Mouse (Mus musculus) spleen, adult 2 months (tissue): ENCODE results near the gene Pgd. TPM values are rescaled to one million over a fixed set of nuclear protein-coding genes. Genes with fewer than 3 reads are reported as not detected.
A peak's percentile ranks its signal among the peaks of the same experiment; 100 is the strongest.

Experiments
- DNase-seq, 2 experiments: peaks; one replicate each; pipeline versions ENCODE4 v3.0.0 to v3.0.0-alpha.2; 2012 to 2021; ENCODE audit warnings: low spot score in 2 of 2, low read depth in 1 of 2
- H3K27ac ChIP-seq: fragments of 200-500 bp; 2 replicates; pipeline ENCODE4 v1.5.1; 2012; ENCODE audit warnings: low read length, inconsistent platforms; ENCODE audit not compliant: insufficient read depth
- H3K27me3 ChIP-seq: fragments of 200-500 bp; 2 replicates; pipeline ENCODE4 v1.6.1; 2012; ENCODE audit warnings: mild to moderate bottlenecking, moderate library complexity, low read length, inconsistent platforms; ENCODE audit not compliant: control insufficient read depth, insufficient read depth
- H3K36me3 ChIP-seq: fragments of 200-500 bp; 2 replicates; pipeline ENCODE4 v1.6.1; 2012; ENCODE audit warnings: mild to moderate bottlenecking, low read length, inconsistent platforms; ENCODE audit not compliant: control insufficient read depth, insufficient read depth
- H3K4me1 ChIP-seq: fragments of 200-500 bp; 2 replicates; pipeline ENCODE4 v1.6.1; 2011; ENCODE audit warnings: inconsistent platforms; ENCODE audit not compliant: control insufficient read depth, insufficient read depth, insufficient read length
- H3K4me3 ChIP-seq: fragments of 200-500 bp; 2 replicates; pipeline ENCODE4 v1.5.1; 2011; ENCODE audit warnings: mild to moderate bottlenecking, inconsistent platforms; ENCODE audit not compliant: insufficient read depth, insufficient read length; ENCODE audit errors: extremely low read depth
- CTCF ChIP-seq: fragments of 200-500 bp; IDR thresholded peaks from 2 replicates; pipeline ENCODE4 v1.5.1; 2011; ENCODE audit warnings: mild to moderate bottlenecking, inconsistent platforms; ENCODE audit not compliant: insufficient read depth, insufficient read length, insufficient replicate concordance; ENCODE audit errors: extremely low read depth
- POLR2A ChIP-seq: fragments of 200-500 bp; IDR thresholded peaks from 2 replicates; pipeline ENCODE4 v1.6.1; 2011; ENCODE audit warnings: low read depth, low read length, inconsistent platforms
- WGBS: fragments of 180-500 bp; shearing (Covaris S2); methylation state at CpG from one replicate; pipeline ENCODE4 v1.1.7; 2018; 5-methylcytosine and 5-hydroxymethylcytosine counted together
- polyA plus RNA-seq: library from polyadenylated mRNA; depleted of rRNA; stranded (reverse); fragments of >200 nt; gene quantifications from 2 replicates; pipeline ENCODE4 v1.2.3, GENCODE M21; 2012

The Pgd gene
- polyA plus RNA-seq, 1 experiment, result 62.3 TPM

DNA sequence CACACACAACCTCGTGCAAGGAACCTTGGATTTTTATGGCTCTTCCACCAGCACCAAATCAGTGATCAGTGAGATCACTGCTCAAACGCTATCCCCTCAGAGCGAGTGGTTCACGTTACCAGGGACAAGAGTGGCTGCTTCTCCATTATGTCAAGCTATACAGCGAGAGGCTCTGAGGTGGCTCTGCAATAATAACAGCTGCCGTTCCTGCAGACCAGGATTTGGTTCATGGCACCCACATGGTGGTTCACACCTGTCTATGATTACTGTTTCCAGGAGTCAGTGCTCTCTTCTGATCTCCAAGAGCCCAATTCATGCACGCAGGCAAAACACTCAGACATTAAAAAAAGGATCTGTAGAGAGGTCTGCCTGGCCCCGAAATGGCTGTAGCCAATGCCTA lies 28.1 kb downstream of the Pgd start:
- H3K4me3 ChIP-seq, result no peak overlapping the region
- no peaks in the 10 kb centered on the region for H3K4me1 ChIP-seq
- no peaks in the 10 kb centered on the region for H3K27me3 ChIP-seq
- no peak for DNase-seq
- 87% methylated on average over 8 of the region's 8 CpGs for WGBS
- H3K27ac ChIP-seq, result no peak overlapping the region
- no peak for TF ChIP-seq CTCF
- TF ChIP-seq POLR2A, result no peak
- no peaks in the 10 kb centered on the region for H3K36me3 ChIP-seq

- Histone ChIP-seq H3K4me3 (peak within 1 kb of the TSS; percentile 74), H3K27ac (peak within 1 kb of the TSS; percentile 43; the same call in 1 of the 2 replicates), H3K27me3 (no peaks in the 10 kb centered on the region), H3K36me3 (no peaks in the 10 kb centered on the region), H3K4me1 (peaks cover 5% of the 10 kb centered on the region; the same call in 1 of the 2 replicates)
- TF ChIP-seq POLR2A, result no peak
- peak; percentile 97 for TF ChIP-seq CTCF
- WGBS, result 1% methylated on average over 68 of the region's 68 CpGs
- DNase-seq, result peak; percentile 65 to 86
Observed at GRCm38 (mm10) chr4:149136982-149137770, 29.4 kb downstream of the Pgd start, which contains the start of gene Cenps. TSS of gene Cenps (minus strand) at chr4:149137629.

- H3K27ac ChIP-seq, result no peak overlapping the region
- WGBS, result 78% methylated on average over 18 of the region's 18 CpGs
- no peaks in the 10 kb centered on the region for H3K27me3 ChIP-seq
- peak overlapping the region; percentile 2; the same call in 1 of the 2 replicates for H3K4me3 ChIP-seq
- no peaks in the 10 kb centered on the region for H3K36me3 ChIP-seq
- TF ChIP-seq POLR2A (no peak), CTCF (no peak)
- peaks cover 8% of the 10 kb centered on the region; the same call in 1 of the 2 replicates for H3K4me1 ChIP-seq
- DNase-seq, result no peak
Observed at GRCm38 (mm10) chr4:149136116-149136850, 30.3 kb downstream of the Pgd start.

DNA sequence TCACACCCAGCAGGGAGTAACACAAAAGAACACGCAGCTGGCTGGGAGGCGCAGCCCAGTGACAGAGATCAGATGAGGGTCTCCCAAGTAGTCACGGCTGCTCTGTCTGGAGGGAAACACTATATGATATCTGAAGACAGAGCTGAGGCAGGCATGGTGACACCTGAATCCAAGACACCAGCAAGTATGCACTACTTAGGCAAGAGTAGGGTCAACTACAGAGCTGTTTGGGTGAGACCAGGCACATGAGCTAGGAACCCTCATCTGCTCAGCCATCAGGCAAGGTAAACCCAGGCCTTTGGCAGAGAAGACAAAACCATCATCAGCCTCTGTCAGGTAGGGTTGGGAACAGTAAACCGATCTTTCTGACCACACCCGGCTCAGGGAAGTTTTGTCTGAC lies 33.2 kb downstream of the Pgd start:
- WGBS, result 75% methylated on average over 5 of the region's 5 CpGs
- Histone ChIP-seq H3K36me3 (no peaks in the 10 kb centered on the region), H3K4me3 (no peak overlapping the region), H3K27ac (no peak overlapping the region), H3K27me3 (no peaks in the 10 kb centered on the region), H3K4me1 (peaks cover 8% of the 10 kb centered on the region; the same call in 1 of the 2 replicates)
- TF ChIP-seq POLR2A (no peak), CTCF (no peak)
- no peak for DNase-seq

- WGBS, result 45% methylated on average over 21 of the region's 21 CpGs
- no peaks in the 10 kb centered on the region for H3K27me3 ChIP-seq
- H3K4me3 ChIP-seq, result no peak overlapping the region; the same call in 1 of the 2 replicates
- TF ChIP-seq POLR2A (no peak), CTCF (no peak)
- no peaks in the 10 kb centered on the region for H3K36me3 ChIP-seq
- peaks cover 8% of the 10 kb centered on the region; the same call in 1 of the 2 replicates for H3K4me1 ChIP-seq
- peak; percentile 31 to 69 for DNase-seq
- peak overlapping the region; percentile 38 for H3K27ac ChIP-seq
Observed at GRCm38 (mm10) chr4:149131789-149132565, 34.6 kb downstream of the Pgd start.

DNA sequence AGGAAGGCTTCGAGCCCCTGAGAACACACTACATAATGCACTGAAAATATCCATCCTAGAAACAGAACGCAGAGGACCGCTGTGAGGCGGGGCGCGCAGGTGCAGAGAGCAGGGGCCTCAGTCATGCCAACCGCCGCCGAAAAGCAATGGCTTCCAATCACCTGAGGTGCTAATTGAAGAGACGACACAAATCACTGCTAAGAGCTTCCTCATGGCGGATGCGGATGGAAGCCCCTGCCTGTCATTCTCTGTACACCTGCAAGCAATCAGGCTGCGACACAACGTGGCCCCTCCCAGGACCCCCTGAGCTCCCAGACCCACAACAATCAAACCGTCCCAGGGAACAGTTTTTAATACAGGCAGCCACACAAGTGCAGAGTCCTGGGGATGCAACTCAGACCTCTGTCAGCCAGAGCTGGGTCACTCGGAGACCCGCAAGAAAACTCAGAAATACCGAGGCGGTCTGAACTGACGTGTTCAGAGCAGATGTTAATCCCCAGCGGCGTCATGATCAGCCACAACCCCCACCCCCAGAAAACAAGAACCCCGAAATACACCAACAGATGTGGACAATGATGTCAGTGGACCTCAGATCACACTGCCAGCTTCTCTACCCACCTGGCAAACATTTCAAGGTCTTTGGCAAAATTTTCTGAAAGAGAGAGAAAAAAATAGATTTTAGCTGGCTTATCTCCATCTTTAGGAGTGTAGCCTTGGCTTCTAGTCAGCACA lies 35.4 kb downstream of the Pgd start:
- H3K27me3 ChIP-seq, result no peaks in the 10 kb centered on the region
- H3K27ac ChIP-seq, result no peak overlapping the region
- H3K36me3 ChIP-seq, result no peaks in the 10 kb centered on the region
- 76% methylated on average over 23 of the region's 23 CpGs for WGBS
- no peak overlapping the region for H3K4me3 ChIP-seq
- DNase-seq, result no peak
- TF ChIP-seq POLR2A (no peak), CTCF (no peak)
- H3K4me1 ChIP-seq, result peaks cover 8% of the 10 kb centered on the region; the same call in 1 of the 2 replicates
